Mouse (Mus musculus): Measurements from ENCODE around the gene Krtap10-10.
"Not testable (repeated sequence)": the region's sequence is repeated elsewhere in the genome, so short reads cannot be mapped to it uniquely, and the experiment has no call there.

The Krtap10-10 gene

GRCm38 (mm10) chr10:77835647-77836046 is at the start of gene Krtap10-10:
Gene Krtap10-10 (plus strand): TSS chr10:77835947.
- no peak for ATAC-seq (ENCODE audit: insufficient number of reproducible peaks, low FRiP score, low TSS enrichment)

GRCm38 (mm10) chr10:77787876-77788275 is 47.9 kb upstream of the Krtap10-10 start, which contains the start of gene Gm7137:
Gene Gm7137 (minus strand): TSS chr10:77788200.
- not testable (repeated sequence) for ATAC-seq (ENCODE audit: insufficient number of reproducible peaks, low FRiP score, low TSS enrichment)

DNA sequence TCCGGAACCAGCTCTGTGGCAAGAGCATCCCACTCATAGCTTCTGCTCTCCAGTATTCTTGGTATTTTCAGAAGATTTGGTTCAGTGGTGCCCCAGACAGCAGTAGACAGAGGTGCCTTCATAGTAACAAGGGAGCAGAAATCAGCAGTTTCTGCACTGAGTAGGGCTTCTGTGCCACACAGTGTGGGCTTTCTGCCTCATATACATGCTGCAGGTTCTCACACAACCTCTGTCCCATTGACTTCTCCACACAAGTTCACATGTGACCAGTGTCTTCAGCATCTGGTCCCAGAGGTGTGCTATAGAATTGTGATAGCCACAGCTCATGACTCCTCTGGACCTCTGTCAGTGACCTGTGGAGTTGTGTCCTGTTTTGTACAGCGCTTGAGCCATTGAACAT is 47.1 kb upstream of the Krtap10-10 start:
- ATAC-seq (ENCODE audit: insufficient number of reproducible peaks, low FRiP score, low TSS enrichment), result no peak

- ATAC-seq (ENCODE audit: insufficient number of reproducible peaks, low FRiP score, low TSS enrichment), result no peak
These were observed 40.8 kb upstream of the Krtap10-10 start, which contains the start of gene Gm9639 for GRCm38 (mm10) chr10:77794976-77795375. Gene Gm9639 (minus strand): TSS chr10:77795076.

- ATAC-seq (ENCODE audit: insufficient number of reproducible peaks, low FRiP score, low TSS enrichment), result no peak
These were observed 38.1 kb upstream of the Krtap10-10 start for GRCm38 (mm10) chr10:77797677-77798076.

GRCm38 (mm10) chr10:77798164-77798920 is 37.4 kb upstream of the Krtap10-10 start:
- not testable (repeated sequence) for ATAC-seq (ENCODE audit: insufficient number of reproducible peaks, low FRiP score, low TSS enrichment)

DNA sequence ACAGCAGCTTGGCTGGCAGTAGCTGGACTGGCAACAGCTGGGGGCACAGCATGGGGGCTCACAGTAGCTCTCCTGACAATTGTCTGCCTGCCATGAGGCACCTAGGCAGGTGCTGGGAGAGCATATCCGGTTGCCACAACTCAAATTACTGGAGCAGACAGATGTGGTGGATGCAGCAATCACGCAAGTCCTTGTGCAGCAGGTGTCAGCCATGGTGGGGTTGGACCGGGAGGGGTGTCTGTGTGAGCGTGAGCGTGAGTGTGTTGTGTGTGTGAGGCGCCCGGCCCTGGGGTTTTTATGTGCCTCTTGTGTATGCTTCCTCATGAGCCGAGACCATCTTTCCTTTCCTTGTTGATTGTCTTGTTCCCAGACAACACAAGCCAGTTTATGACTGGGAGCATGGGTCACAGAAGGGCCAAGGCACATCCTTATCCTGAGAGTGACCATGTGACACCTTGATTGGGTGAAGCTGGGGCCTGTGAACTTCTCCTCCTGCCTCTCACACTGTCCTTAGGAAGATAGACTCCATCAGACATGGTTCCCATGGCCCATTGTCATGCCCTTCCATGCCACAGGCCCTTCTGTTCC is 36.7 kb upstream of the Krtap10-10 start, which contains the start of gene Gm19668:
Gm19668 (minus strand) TSS at position 213 of the 588 bp plus-strand sequence.
- ATAC-seq (ENCODE audit: insufficient number of reproducible peaks, low FRiP score, low TSS enrichment), result no peak

GRCm38 (mm10) chr10:77804095-77804494 is 31.7 kb upstream of the Krtap10-10 start:
- no peak for ATAC-seq (ENCODE audit: insufficient number of reproducible peaks, low FRiP score, low TSS enrichment)

DNA sequence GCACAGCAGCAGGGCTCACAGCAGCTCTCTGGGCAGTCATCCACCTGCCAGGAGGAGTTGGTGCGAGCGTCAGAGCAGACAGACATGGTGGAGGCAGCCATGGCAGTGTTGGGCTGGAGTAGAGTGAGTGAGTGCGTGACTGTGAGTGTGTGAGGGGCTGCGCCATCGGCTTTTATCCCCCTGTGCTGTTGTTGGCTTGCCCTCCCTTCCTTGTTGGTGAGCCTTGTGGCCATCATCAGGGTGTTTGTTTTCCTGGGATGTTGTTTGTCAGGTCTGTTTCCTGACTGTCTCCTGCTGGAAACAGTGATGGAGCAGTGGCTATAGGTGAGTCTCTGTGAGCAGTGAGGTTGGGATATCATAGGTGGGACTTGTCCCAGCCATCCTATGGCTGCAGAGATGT is 24.0 kb upstream of the Krtap10-10 start, which contains the start of gene Gm9507:
Gm9507 (minus strand) TSS at position 101 of the 400 bp plus-strand sequence.
- ATAC-seq (ENCODE audit: insufficient number of reproducible peaks, low FRiP score, low TSS enrichment), result no peak

DNA sequence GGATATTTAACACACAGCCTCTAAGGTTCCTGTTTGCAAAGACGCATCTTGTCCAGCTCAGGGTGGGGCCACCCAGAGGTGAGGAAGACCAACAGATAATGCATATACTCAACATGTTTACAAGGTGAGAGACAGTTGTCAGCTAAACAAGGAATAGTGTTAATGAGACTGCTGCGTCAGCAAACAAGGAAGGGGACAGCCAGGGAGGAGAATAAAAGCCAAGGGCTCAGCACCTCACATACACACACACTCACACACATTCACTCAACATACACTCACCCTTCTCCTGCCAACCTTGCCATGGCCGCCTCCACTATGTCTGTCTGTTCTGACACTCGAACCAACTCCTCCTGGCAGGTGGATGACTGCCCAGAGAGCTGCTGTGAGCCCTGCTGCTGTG is 21.4 kb upstream of the Krtap10-10 start, which contains the start of gene Gm2696:
Gm2696 (plus strand) TSS at position 301 of the 400 bp plus-strand sequence.
- no peak for ATAC-seq (ENCODE audit: insufficient number of reproducible peaks, low FRiP score, low TSS enrichment)

- ATAC-seq (ENCODE audit: insufficient number of reproducible peaks, low FRiP score, low TSS enrichment), result no peak
These were observed 20.2 kb upstream of the Krtap10-10 start for GRCm38 (mm10) chr10:77815514-77815913.

GRCm38 (mm10) chr10:77818523-77818922 is 17.2 kb upstream of the Krtap10-10 start:
- ATAC-seq (ENCODE audit: insufficient number of reproducible peaks, low FRiP score, low TSS enrichment), result no peak

GRCm38 (mm10) chr10:77819203-77819602 is 16.5 kb upstream of the Krtap10-10 start:
- ATAC-seq (ENCODE audit: insufficient number of reproducible peaks, low FRiP score, low TSS enrichment), result no peak

- no peak for ATAC-seq (ENCODE audit: insufficient number of reproducible peaks, low FRiP score, low TSS enrichment)
These were observed 8.8 kb upstream of the Krtap10-10 start, which contains the start of gene Krtap10-4 for GRCm38 (mm10) chr10:77826951-77827350. Gene Krtap10-4 (minus strand): TSS chr10:77827095.

DNA sequence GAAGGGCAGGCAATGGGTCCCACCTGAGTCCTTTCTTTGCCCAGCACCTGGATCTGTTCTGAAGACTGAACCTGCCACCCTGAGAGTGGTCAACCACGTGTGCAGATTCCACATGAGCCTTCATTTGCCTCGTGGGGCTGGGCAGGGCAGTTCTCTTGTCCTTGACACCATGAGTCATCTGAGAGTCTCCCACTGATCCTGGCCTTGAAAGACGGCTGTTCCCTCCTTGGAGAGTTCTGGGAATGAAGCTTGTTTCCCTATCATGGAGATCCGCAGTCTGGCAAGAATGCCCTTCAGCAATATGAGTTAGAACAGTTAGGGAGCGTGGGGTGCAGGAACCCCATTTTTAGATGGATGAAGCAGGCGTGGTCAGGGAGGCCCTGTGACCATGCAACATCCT is 3.3 kb downstream of the Krtap10-10 start:
- ATAC-seq (ENCODE audit: insufficient number of reproducible peaks, low FRiP score, low TSS enrichment), result no peak

GRCm38 (mm10) chr10:77846503-77846902 is 10.8 kb downstream of the Krtap10-10 start, which contains the start of gene Gm36176:
Gene Gm36176 (plus strand): TSS chr10:77846803.
- no peak for ATAC-seq (ENCODE audit: insufficient number of reproducible peaks, low FRiP score, low TSS enrichment)

- no peak for ATAC-seq (ENCODE audit: insufficient number of reproducible peaks, low FRiP score, low TSS enrichment)
These were observed 11.2 kb downstream of the Krtap10-10 start for GRCm38 (mm10) chr10:77846961-77847360.

DNA sequence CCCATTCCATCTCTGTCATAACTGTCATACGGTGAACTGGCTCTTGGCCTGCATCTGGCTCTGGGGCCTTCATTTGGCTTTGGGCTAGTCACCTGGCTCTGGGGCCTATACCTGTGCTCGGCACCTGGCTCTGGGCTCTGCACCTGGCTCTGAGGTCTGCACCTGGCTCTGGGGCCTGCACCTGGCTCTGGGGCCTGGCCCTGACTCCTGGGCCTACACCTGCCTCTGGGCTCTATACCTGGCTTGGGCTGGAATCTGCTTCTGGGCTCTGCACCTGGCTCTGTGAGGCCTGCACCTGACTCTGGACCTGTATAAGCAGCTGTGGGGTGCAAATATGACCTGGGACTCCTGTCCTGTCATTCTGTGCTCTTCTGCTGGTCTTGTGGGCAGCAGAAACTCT is 11.8 kb downstream of the Krtap10-10 start:
- no peak for ATAC-seq (ENCODE audit: insufficient number of reproducible peaks, low FRiP score, low TSS enrichment)

DNA sequence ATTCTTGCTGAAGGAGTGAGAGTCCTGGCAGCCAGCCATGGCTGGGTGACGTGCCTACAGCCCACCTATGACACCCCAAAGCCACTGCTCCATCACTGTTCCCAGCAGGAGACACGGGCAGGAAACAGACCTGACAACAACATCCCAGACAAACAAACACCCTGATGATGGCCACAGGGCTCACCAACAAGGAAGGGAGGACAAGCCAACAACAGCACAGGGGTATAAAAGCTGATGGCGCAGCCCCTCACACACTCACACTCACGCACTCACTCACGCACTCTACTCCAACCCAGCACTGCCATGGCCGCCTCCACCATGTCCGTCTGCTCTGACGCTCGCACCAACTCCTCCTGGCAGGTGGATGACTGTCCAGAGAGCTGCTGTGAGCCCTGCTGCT is 16.8 kb downstream of the Krtap10-10 start, which contains the start of gene Gm10318:
Gm10318 (plus strand) TSS at position 301 of the 400 bp plus-strand sequence.
- no peak for ATAC-seq (ENCODE audit: insufficient number of reproducible peaks, low FRiP score, low TSS enrichment)

- ATAC-seq (ENCODE audit: insufficient number of reproducible peaks, low FRiP score, low TSS enrichment), result no peak
These were observed 25.9 kb downstream of the Krtap10-10 start, which contains the start of gene Gm3285 for GRCm38 (mm10) chr10:77861675-77862074. Gene Gm3285 (plus strand): TSS chr10:77861975.

Data from cerebellum, adult (tissue).